Mouse (Mus musculus) monocyte, adult 2 months (primary cell): ENCODE results near the gene Ang4.
"Not testable (repeated sequence)": the region's sequence is repeated elsewhere in the genome, so short reads cannot be mapped to it uniquely, and the experiment has no call there.

Source experiments
- DNase-seq, 2 experiments: peaks; one replicate each; pipeline ENCODE4 v3.0.0; 2022; ENCODE audit warnings: low spot score in 2 of 2, low read depth in 1 of 2

Ang4 gene

DNA sequence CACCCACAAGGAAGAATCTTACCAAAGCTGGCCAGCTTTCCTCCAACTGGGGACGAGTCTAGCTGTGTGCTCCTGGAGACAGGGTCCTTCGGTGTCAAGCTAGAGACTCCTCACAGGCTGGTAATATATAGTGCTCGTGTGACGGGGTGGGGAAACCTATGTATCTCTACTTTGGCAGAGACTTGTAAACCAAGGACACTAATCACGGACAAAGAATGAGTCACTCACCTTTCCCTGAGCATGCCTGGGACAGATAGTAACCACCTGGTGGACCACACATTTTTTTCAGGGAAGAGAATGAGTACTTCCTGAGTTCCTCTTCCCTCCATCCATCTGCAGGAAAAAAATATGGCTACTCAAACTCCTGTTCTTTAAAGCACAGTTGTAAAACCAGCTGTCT lies at the start of gene Ang4:
Gene Ang4, minus strand, starts transcription at position 101 of the 400 bp plus-strand sequence.
- DNase-seq = no peak

DNA sequence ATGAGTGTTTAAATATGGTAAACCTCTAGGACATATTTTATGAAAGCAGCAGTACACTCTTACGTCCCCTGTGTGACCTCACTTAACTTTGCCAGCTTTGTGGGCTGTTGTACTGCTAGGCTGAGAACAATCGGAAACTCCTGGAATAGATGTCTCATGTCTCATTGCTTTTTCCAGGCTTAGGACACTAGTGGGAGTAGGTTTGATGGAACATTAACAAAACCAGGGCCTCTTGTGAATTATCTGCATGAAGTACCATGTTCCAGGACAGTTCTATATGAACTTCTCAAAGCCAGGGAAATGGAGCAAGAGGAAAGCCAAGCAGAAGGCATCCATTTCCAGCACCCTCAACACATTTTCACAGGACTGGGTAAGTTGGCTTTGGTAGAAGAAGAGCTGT lies 26.4 kb upstream of the Ang4 start, which contains the start of gene AY358078:
Gene AY358078, plus strand, starts transcription at position 301 of the 400 bp plus-strand sequence.
- DNase-seq = no peak

DNA sequence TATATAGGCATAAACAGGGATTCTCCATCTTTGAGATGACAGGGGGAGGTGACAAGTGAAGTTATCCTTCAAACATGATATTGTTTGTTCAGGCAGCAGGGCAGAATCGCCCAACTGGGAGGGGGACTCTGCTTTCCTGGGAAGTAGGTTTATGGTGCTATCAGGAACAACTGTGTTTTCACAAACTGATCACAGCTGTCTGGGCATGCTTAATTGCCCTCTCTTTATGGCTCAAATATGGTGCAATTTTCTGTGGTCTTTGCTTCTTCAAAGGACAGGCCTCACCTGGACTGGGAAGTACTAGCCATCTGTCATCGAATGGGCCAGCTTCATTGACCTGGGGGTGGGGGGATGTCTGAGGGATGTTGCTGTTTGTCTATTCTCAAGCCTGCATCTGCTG lies 20.7 kb upstream of the Ang4 start:
- no peak for DNase-seq

DNA sequence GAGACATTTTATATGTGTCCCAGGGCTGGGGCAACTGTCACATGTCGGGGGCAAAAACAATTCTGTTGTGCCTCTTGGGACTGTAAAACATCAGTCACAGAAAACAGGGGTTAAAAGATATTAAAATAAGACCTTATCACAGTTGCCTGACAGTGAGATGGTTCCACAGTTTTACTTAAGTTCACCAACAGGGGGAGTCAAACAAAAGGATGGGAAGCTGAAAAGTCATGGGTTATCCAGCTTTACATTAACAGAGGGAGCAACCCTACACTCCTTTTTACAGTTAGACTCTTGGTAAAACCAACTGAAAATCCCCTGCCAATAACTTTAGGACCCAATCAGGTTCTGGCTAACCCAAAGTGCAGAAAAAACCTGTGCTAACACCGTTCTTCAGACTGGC lies 15.8 kb upstream of the Ang4 start:
- no peak for DNase-seq

DNA sequence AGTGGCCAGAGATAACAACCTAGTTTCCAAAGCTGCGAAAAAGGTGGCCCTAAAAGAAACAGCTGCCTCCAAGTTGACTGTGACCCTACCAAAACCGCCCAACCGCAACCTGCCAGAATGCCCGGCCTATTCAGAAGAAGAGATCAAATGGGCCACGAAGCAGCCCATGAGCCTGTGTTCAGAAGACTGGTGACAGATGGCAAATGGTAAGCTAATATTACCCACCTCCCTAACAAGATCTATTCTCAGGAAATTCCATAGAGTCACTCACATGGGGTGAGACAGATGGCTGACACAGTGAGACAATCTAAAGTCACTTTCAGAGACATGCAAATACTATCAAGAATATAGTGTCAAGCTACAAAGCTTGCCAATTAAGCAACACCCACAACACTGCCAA lies 13.7 kb upstream of the Ang4 start:
- no peak for DNase-seq

DNA sequence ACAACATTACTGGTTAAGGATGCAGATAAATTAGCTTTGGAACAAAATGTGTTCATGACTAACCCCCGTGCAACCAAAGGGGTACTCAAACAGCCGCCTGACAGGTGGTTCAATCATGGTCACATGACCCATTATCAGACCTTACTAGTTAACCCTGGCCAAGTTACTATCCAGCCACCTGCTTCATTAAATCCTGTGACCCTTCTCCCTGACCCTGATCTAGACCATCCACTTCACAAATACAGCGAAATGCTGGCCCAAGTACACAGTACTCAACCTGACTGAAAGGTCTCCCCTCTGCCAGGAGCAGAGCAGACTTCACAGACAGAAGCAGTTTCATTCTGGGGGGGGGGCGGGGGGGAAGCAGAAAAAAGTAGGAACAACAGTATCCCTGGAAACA lies 12.9 kb upstream of the Ang4 start:
- no peak for DNase-seq

DNA sequence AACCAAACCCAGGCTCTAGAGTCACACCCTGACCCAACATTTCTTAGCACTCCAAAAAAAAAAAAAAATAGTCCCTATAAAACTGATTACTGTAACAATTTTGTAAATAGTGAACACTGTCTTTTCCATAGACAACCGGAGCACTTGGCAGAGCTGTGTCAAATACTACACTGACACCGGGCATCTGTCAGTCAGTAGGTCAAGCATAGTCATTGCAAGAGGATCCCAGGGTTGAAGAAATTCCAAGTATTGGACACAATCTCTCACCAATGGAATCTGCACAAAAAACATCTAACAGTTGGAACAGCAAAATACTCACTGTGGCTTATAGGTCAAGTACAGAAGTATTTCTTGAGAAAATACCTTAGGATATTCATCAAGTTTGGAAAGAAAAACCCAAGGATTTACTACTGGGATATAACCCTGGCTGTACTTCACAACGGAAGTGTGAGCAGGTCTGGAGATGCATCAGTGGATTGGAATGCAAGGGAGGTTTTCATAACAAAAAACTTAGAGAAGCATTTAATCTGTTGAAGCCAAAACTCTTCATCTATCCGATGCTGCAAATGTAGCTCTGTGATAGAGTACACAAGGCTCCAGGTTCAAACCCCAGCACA lies 5.6 kb upstream of the Ang4 start:
- no peak for DNase-seq

DNA sequence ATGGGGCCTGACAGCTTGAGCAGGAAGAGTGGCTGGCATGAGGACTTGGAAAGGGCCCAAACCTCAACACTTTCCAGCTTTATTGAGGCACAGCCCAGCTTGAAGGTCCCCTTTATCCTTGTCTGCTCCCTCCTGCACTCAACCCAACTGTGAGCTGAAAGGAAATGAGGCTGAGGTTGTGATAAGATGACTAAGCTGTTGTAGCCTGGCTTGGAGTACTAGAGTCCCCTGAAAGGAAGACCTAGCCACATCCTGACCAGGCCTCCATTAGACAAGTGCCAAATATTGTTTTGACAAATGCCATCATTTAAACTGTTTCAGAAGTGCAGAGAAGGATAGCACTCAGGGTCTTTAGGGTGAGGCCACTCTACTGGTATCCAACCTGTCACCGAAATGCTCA lies 4.4 kb upstream of the Ang4 start:
- DNase-seq = no peak

DNA sequence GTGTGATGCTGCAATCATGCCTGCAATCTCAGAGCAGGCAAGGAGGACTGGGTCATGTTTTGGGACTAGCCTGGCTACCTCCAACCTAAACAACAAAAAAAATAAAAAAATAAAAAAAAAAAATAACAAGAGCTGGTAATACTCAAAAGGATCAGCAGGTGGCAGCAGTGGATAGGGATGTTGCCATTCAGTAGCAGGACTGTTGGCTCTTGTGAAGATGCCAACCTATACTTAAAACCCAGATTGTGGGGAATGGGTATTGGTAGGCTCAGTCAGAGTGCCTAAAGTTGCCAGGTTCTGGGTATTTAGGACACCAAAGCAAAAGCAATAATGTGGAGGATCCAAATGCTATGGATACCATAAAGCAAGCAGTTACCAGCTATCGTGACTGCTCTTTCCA lies 2.0 kb downstream of the Ang4 start:
- not testable (repeated sequence) for DNase-seq

DNA sequence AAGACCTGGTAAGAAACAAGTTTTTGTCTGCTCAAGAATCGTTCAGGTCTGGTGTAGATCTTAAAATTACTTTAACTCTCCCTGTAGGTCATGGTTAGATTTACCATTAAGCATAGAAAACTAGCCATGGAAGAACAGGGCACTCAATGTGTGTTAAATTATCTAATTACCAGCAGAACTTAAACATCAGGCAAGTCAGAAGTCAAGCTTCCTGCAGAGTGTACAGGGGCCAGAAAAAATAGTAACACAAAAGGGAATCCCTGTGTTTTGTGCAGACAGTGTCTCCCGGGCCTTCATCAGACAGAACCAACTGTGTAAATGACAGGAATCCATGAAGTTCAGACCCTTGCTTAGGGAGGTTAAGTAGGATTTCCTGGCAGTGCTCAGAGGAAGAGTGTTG lies 17.4 kb downstream of the Ang4 start:
- no peak for DNase-seq

DNA sequence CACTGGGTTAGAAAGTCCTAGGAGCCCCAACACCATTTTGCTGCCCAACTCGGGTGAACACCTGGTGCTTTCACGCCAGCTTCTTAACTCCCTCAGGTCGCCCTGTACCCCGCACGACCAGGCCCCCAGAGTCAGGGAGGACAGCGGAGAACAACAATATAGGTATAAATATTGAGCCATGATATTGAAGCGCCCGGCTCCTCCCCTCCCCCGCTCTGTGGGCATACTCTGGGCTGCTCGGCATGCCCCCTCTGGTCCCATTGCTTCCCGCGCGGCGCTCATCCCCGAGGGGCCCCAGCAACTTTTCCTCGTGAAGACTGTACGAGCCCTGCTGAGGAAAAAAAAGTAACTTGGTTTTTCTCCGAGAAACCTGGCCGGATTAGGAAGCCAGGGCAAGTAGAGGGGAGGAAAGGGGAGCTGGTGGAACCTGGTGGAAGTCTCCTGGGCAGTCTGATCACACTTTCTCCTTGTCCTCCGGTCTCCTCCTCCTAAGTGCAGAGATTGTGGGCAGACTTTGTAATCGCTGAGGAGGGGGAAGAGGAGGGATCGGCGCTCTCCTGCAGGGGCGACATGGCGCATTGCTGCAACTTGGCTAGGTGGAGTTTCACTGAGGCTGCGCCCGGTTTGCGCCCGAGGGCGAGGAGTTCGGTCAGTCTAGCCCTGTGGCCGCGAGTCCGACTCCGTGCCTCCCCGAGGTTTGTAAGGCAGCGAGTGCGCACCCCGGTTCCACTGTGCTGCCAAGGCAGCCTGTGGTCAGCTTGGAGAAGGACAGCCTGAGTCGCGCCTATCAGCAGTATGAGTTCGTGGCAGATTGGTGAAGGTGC lies 32.8 kb downstream of the Ang4 start:
- no peak for DNase-seq

DNA sequence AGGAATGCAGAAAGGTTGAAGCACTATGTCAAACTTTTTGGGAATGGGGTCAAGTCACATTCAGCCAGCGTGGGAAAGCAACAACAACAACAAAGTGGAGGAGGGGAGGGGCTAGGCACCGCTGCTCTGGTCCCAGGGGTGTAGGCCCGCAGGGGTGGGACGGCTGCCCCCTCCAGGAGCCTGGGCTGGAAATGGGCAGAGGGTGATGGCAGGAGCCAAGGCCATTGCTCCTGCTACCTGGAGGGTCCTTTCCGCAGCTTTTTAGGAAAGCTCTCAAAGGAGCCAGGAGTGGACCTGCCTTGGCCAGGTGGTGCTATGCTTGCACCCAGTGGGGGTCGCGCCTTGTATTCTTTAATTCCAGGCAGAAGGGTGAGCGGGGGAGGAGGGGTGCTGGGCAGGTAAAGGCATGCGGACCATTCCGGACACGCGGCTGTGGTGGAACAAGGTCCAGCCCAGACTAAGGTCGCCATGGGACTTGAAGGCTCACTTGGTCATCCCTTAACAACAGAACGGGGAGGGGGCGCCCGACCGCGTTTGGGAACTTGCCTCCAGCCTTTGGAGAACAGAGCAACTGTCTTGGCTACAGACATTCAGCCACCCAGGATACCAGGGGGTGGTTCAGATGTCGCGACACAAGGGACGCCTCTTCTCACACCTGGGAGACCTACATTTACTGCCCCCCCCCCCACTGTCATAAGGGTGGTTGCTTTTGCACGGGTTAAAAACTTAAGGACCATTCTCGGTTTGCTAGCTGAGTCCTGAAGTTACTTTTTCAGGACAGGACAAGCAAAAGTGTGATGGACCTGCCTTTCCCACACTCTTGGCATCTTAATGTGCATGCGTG lies 34.0 kb downstream of the Ang4 start:
- DNase-seq = no peak

DNA sequence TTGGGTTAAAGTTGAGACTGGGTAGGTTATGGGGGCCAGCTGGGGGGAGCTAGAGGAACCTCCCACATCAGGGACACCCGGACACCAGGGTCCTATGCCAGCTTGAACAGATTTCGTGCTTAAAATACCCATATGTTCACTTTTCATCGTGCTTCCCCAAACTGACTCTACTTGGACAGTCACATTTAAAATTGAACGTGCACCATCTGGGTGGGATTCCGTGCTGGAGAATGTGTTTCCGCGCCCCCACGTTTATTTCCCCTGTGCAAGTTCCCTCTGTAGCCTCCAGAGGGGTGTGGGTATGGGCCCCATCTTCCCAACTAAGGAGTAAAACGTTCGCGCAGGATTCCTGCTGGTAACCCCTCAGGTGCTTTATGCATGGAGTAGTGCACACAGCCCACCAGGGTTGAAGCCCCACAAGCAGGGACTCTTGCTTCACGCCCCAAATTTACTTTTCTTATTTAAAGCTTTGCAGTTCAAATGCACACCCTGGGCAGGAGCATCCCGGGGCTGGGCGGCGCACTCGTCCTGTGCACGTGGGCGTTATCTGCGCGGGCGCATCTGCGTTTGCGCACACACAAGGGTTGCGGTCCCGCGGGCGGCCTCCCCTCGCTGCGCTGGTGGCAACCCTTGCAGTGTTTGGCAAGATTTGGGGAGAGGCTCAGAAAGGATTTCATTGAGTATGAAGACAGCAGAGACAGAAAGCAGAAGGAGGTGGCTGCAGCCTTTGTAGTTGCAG lies 34.8 kb downstream of the Ang4 start:
- no peak for DNase-seq

DNA sequence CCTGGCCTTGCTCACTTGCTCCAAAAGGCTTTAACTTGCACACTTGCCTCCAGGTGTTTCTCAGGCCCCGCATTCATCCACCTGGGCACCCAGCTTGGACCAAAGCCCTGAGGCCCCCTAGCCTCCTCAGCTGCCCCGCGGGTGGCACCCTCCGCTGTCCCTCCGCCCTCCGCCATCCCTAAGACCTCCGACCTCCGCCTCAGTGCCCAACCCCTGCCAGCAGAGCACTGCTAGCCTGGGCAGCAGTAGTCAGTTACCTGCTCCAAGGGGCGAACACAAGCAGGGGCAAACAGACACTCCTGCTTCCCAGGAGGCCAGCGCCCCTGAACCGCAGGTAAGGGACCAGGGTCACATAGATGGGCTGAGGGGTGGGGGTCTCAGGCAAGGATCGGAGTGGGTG lies 35.4 kb downstream of the Ang4 start:
- no peak for DNase-seq

DNA sequence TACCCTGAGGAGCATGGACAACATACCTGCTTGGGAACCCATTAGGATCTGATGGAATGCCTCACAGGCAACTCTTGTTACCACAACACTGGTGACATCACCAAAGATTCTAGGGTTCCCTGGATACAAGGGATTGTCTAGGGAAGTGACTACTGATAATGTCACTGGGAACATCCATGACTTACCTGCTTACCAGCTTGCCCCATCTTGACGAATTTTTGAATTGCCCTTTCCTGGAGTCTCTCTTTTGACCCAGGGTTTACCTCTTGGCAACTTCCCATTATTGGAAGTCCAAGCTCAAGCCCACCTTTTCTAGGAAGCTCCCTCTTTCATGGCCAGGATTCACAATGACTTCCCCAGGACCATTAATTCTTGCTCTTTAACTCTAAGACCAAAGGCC lies 56.3 kb downstream of the Ang4 start, which contains the start of gene Gm5800:
Gene Gm5800, minus strand, starts transcription at position 101 of the 400 bp plus-strand sequence.
- no peak for DNase-seq
